Mouse (Mus musculus) forebrain, embryonic 15.5 days (tissue): ENCODE measurements around the gene Cdh6. TPM values are rescaled to one million over a fixed set of nuclear protein-coding genes. Genes with fewer than 3 reads are reported as not detected.

ENCODE experiments used
- ATAC-seq: fragments of 200-750 bp; cut with Nextera tagmentation; replicated peaks from 2 replicates; pipeline ENCODE4 v1.8.0; 2017; ENCODE audit warnings: mild to moderate bottlenecking, moderate TSS enrichment, moderate library complexity
- H3K27ac ChIP-seq: fragments of 300-500 bp; sonication (generic); replicated peaks from 2 replicates; pipeline ENCODE4 v1.5.1; 2015; ENCODE audit warnings: mild to moderate bottlenecking, inconsistent platforms
- H3K27me3 ChIP-seq: fragments of 300-500 bp; sonication (generic); 2 replicates; pipeline ENCODE4 v1.6.1; 2015; ENCODE audit warnings: inconsistent platforms
- H3K36me3 ChIP-seq: fragments of 300-500 bp; sonication (generic); 2 replicates; pipeline ENCODE4 v1.6.1; 2015; ENCODE audit warnings: mild to moderate bottlenecking, inconsistent platforms
- H3K4me1 ChIP-seq: fragments of 300-500 bp; sonication (generic); 2 replicates; pipeline ENCODE4 v1.6.1; 2015; ENCODE audit warnings: inconsistent platforms
- H3K4me2 ChIP-seq: fragments of 300-500 bp; sonication (generic); replicated peaks from 2 replicates; pipeline ENCODE4 v1.6.1; 2015; ENCODE audit warnings: mild to moderate bottlenecking, inconsistent platforms
- H3K4me3 ChIP-seq: fragments of 300-500 bp; sonication (generic); 2 replicates; pipeline ENCODE4 v1.5.1; 2015; ENCODE audit warnings: mild to moderate bottlenecking, inconsistent platforms
- H3K9ac ChIP-seq: fragments of 300-500 bp; sonication (generic); replicated peaks from 2 replicates; pipeline ENCODE4 v1.6.1; 2015; ENCODE audit warnings: mild to moderate bottlenecking, inconsistent platforms
- H3K9me3 ChIP-seq: fragments of 300-500 bp; sonication (generic); 2 replicates; pipeline ENCODE4 v1.6.1; 2016; ENCODE audit warnings: inconsistent platforms
- WGBS: fragments of 180-500 bp; shearing (Covaris S2); methylation state at CpG from one replicate; pipeline ENCODE4 v1.1.7; 2015; ENCODE audit warnings: mixed read lengths; 5-methylcytosine and 5-hydroxymethylcytosine counted together
- polyA plus RNA-seq: library from polyadenylated mRNA; unstranded; fragments of >200 nt; fragmentation: Nextera tagmentation; extraction: Ambion mirVana; gene quantifications from 2 replicates; pipeline ENCODE4 v1.2.1, GENCODE M21; 2015

Gene Cdh6
- polyA plus RNA-seq, 1 experiment from 2014 or later: 10.3 TPM

DNA sequence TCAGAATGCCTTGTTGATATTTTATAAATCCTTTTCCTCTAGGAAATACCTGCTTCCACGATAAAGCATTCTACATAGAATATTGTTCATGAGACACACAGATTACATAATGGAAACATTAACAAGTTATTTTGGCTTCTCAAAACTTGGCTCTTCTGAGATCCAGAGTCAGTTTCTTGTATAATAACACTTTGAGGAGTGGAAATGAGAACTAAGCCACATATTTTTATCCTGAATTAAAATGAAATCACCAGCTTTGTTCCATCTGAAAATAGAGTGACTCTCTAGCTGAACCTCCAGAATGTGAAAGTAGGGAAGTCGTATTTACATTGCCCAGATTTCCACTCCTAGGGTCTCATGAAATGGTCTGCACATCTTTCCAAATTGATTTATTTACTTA is 142.8 kb downstream of the Cdh6 start:
- H3K4me3 ChIP-seq: no peak overlapping the region
- no peaks in the 10 kb centered on the region for H3K27me3 ChIP-seq
- no peaks in the 10 kb centered on the region for H3K4me1 ChIP-seq
- H3K27ac ChIP-seq: no peak overlapping the region
- no peak overlapping the region for H3K9ac ChIP-seq
- no peaks in the 10 kb centered on the region for H3K9me3 ChIP-seq
- no peaks in the 10 kb centered on the region for H3K36me3 ChIP-seq
- WGBS: 79% methylated on average over 2 of the region's 2 CpGs
- no peak for ATAC-seq
- no peak overlapping the region for H3K4me2 ChIP-seq

DNA sequence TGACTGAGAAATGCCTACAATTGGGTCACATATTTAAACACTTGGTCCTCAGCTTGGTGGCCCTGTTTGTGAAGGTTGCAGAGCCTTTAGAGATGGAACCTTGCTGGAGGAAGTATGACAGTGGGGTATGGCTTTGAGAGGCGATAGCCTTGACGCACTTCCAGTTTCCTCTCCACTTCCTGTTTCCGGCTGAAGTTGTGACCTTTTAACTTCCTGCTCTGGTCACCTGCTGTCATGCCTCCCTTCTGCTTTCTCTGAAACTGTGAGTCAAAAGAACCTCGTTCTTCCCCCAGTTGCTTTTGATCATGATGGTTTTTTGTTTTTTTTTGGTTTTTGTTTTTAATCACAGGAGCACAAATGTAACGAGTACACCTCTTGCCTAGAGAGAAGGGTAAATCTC is 146.0 kb downstream of the Cdh6 start:
- no peaks in the 10 kb centered on the region for H3K36me3 ChIP-seq
- no peak overlapping the region for H3K9ac ChIP-seq
- H3K4me3 ChIP-seq: no peak overlapping the region
- H3K27me3 ChIP-seq: no peaks in the 10 kb centered on the region
- H3K27ac ChIP-seq: no peak overlapping the region
- no peak overlapping the region for H3K4me2 ChIP-seq
- WGBS: 64% methylated on average over 5 of the region's 5 CpGs
- no peak for ATAC-seq
- no peaks in the 10 kb centered on the region for H3K4me1 ChIP-seq
- no peaks in the 10 kb centered on the region for H3K9me3 ChIP-seq

DNA sequence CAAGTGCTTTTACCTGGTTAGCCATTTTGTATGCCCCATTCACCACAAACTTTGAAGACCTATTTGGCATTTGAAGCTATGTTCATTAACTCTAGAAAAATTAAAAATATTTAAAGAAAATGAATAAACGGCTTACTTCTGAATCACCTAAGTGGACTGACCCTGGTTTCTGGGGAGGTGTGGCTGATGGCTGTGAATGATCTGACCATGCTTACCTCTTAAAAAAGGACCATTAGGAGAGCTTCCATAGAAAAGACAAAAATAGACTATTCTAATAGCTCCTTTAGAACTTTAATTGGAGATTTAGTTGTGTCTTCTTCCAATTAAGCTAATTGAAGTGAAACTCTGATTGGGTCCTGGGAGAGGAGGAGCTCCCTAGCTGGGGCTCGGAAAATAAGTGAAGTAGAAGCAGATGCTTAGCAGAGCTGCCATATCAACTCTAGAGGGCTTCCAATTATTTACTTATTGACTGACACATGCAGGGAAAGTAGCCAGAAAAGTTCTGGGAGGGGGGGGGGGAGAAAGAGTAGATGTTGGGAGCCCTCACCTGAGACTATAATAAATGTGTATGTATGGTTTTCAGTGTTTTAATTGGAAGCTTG is 156.6 kb downstream of the Cdh6 start:
- no peak overlapping the region for H3K9ac ChIP-seq
- no peaks in the 10 kb centered on the region for H3K9me3 ChIP-seq
- H3K4me3 ChIP-seq: no peak overlapping the region
- ATAC-seq: no peak
- no peak overlapping the region for H3K4me2 ChIP-seq
- 44% methylated on average over 2 of the region's 2 CpGs for WGBS
- H3K27ac ChIP-seq: no peak overlapping the region
- H3K36me3 ChIP-seq: no peaks in the 10 kb centered on the region
- no peaks in the 10 kb centered on the region for H3K27me3 ChIP-seq
- H3K4me1 ChIP-seq: no peaks in the 10 kb centered on the region

DNA sequence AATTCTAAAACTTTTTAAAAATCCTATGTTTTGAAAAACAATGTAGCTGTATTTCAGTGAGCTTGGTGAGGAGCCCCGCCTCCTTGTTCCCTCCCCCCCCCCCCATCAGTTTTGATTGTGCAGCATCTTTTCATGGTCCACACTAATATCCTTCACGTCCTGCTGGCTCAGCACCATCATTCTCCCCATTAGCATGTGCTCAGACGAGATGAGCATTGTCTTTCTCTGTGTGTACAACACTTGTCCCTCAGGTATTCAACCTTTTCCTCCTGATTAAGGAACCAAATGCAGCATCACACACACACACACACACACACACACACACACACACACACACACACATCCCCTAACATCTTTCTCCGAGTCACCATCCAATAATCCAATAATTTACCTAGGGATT is 164.7 kb downstream of the Cdh6 start:
- Histone ChIP-seq H3K9me3 (no peaks in the 10 kb centered on the region), H3K27me3 (no peaks in the 10 kb centered on the region), H3K4me1 (no peaks in the 10 kb centered on the region), H3K4me2 (no peak overlapping the region), H3K36me3 (no peaks in the 10 kb centered on the region), H3K27ac (no peak overlapping the region), H3K4me3 (no peak overlapping the region), H3K9ac (no peak overlapping the region)
- WGBS: 22% methylated on average over 4 of the region's 4 CpGs
- no peak for ATAC-seq

DNA sequence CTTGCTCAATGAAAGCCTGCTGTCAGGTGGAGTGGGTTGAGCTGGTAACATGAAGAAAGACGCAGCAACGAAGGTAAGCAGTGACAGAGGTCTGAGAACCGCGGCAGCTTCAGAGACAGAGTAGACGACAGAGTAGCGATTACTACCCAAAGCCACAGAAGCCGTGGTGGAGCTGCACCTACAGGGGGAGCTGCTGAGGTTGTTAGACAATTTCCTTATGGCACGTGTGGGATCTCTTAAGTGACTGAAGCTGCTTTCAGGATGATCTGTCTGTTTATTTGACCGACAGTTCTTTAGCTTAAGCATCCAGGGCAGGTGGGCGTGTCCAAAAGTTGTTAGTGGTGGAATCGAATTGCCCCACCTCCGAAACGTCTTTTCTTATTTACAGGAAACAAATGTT is 167.5 kb downstream of the Cdh6 start:
- no peaks in the 10 kb centered on the region for H3K27me3 ChIP-seq
- no peak for ATAC-seq
- WGBS: 86% methylated on average over 13 of the region's 13 CpGs

DNA sequence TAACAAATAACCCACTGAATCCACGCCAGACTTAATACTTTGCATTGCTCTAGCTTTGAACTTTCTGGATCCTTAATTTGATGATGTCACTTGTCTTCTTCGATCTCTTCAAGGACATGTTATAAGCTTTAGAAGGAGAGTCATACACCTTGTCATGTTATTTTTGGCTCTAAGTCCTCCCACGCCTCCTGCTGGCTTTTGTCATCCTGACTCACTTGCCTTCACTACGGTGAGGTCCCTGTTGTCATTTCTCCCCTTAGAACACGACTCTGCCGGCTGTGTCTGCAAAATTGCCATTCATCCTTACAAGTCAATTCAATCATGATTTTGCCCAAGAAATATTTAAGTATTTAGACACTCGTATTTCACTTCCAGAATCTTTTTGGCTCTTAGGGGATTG is 171.9 kb downstream of the Cdh6 start:
- WGBS: 70% methylated on average over 7 of the region's 7 CpGs
- H3K9me3 ChIP-seq: no peaks in the 10 kb centered on the region
- no peaks in the 10 kb centered on the region for H3K4me1 ChIP-seq
- no peak overlapping the region for H3K9ac ChIP-seq
- no peak overlapping the region for H3K27ac ChIP-seq
- no peak overlapping the region for H3K4me3 ChIP-seq
- H3K36me3 ChIP-seq: no peaks in the 10 kb centered on the region
- no peak overlapping the region for H3K4me2 ChIP-seq
- H3K27me3 ChIP-seq: no peaks in the 10 kb centered on the region
- ATAC-seq: no peak

More for the DNA sequence above, 167.5 kb downstream of the Cdh6 start:
- no peak overlapping the region for H3K9ac ChIP-seq
- H3K36me3 ChIP-seq: no peaks in the 10 kb centered on the region
- H3K4me1 ChIP-seq: no peaks in the 10 kb centered on the region
- H3K9me3 ChIP-seq: no peaks in the 10 kb centered on the region
- no peak overlapping the region for H3K4me3 ChIP-seq
- no peak overlapping the region for H3K4me2 ChIP-seq
- H3K27ac ChIP-seq: no peak overlapping the region

DNA sequence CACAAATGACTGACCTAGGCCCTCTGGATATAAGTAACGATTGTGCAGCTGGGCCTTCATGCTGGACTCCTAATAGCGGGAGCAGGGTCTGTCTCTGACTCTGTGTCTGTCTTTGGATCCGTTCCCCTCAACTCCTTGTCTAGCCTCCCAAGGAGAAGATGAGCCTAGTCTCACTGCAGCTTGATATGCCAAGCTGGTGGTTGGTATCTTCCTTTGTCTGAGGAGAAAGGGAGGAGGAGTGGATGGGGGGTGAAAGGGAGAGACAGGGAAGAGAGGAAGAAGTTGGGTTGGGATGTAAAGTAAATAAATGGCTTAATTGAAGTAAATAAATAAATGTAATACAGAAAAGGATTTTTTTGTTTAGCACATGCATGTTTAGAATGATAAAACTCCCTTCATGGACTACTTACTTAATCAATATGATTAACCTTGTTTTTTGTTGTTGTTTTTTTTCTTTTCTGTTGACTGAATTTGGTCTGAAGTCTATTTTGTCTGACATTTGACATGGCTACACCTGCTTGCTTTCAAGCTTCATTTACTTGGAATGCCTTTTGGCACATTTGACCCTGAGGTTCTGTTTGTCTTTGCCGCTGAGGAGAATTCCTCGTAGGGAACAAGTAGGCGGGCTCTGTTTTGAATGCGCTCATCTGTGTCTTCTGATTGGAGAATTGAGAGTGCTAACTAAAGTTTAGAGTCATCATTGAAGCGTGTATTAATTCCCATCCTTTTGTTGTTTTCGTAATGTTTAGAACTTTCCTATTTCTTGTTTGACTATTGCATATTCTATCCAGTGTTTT is 178.7 kb downstream of the Cdh6 start:
- Histone ChIP-seq H3K4me1 (no peaks in the 10 kb centered on the region), H3K27me3 (no peaks in the 10 kb centered on the region), H3K9me3 (no peaks in the 10 kb centered on the region), H3K27ac (no peak overlapping the region), H3K4me2 (no peak overlapping the region), H3K9ac (no peak overlapping the region), H3K4me3 (no peak overlapping the region), H3K36me3 (no peaks in the 10 kb centered on the region)
- 83% methylated on average over 9 of the region's 9 CpGs for WGBS
- ATAC-seq: no peak
